Mouse (Mus musculus): ENCODE data around the gene Vps8. TPM values are rescaled to one million over a fixed set of nuclear protein-coding genes. Genes with fewer than 3 reads are reported as not detected.
"Not testable (repeated sequence)": the region's sequence is repeated elsewhere in the genome, so short reads cannot be mapped to it uniquely, and the experiment has no call there.

The Vps8 gene
- total RNA-seq, 2 experiments from 2014 or later: 24.6 to 30.6 TPM

DNA sequence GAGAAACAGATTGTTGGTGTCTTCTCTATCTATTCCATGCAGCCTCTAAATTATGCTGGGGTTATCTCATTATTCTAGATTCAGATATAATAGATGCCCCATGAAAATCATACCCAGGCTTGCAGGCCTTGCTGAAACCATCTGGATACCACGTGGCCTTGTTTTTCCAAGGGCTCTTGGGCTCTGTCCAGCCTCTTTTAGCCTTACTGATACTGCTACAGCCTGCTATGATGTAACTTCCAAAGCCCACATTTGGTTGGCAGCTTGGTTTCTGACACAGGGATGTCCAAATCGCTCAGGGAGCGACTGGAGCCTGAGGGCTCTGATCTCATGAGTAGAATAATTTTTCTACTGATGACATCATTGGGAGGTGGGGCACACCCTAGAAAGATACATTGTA lies 223.0 kb downstream of the Vps8 start:
- ATAC-seq (replicated peaks; ENCODE audit: poor library complexity, severe bottlenecking): no peak

DNA sequence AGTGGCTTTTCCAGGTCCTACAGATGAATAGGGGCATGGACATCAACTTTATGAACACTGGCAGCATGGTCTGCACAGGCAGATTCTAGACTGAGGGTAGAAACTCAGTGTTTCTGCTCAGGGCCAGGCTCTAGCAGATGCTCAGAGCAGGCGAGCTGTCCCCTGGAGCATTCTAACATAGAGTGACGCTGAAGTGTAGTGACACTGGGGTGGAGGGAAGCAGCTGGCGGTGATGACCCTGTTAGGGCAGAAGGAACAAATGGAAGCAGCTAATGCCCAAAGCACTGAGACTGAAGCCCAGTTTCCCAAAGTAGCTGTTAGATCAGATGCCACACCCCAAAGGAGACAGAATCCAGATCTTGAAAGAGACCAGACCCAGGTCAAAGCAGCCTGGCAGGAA lies 223.6 kb downstream of the Vps8 start:
- ATAC-seq (replicated peaks; ENCODE audit: poor library complexity, severe bottlenecking): no peak

DNA sequence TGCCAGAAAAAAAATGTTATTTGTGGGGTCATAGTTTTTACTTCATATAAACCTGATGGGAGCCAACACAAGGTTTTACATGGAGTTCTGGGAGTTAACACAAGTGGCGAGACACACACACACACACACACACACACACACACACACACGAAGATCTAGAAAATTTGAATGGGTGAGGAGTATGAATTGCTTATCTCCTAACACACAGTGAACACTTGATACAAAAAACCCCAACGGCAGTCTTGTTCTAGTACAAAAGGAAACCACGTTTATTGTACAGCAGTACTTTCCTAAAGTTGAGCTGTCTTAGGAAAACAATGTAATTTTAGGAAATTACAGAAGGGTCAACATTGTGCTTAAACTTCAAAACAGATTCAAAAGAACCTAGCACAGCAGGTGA lies 225.9 kb downstream of the Vps8 start:
- no peak for ATAC-seq (replicated peaks; ENCODE audit: poor library complexity, severe bottlenecking)

GRCm38 (mm10) chr16:21650289-21650688 lies 227.4 kb downstream of the Vps8 start:
- no peak for ATAC-seq (replicated peaks; ENCODE audit: poor library complexity, severe bottlenecking)

DNA sequence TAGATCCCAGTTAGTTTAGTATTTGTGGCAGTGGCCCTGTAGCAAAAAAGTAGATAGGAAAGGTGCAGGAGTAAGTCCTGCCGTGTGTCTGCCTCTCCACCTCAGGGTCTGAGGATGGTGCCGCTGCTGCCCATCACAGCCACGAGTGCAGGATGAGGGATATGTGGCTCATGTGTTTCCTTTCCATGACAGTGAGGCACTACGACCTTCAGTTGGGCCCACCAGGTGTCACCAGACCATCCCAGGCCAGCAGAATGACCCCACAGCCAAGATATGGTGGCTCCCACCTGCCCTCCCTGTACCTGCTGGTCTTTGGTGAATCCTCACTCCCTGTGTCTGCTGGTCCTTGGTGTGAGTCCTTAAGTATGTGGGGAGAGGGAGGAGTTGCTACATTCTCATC lies 228.2 kb downstream of the Vps8 start:
- no peak for ATAC-seq (replicated peaks; ENCODE audit: poor library complexity, severe bottlenecking)

GRCm38 (mm10) chr16:21653151-21653550 lies 230.2 kb downstream of the Vps8 start:
- no peak for ATAC-seq (replicated peaks; ENCODE audit: poor library complexity, severe bottlenecking)

GRCm38 (mm10) chr16:21654384-21654783 lies 231.5 kb downstream of the Vps8 start:
- no peak for ATAC-seq (replicated peaks; ENCODE audit: poor library complexity, severe bottlenecking)

DNA sequence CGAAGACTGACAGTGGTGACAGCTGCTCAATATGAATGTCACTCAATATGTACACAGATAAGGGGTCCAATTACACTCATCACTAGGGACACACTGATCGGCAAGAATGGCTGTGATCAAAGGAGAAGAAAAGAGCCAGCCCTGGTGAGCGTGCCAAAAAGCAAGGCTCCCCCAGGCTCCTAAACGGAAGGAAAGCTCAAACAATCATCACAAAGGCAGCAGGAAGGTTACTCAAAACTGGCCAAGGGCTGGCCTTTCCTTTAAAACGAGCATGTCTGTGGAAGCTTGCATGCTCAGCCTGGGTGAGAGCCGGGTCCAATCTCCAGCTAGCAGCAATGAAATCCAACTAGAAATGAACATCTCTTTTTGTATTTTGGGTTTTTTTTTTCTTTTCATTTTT lies 232.4 kb downstream of the Vps8 start:
- ATAC-seq (replicated peaks; ENCODE audit: poor library complexity, severe bottlenecking): no peak

GRCm38 (mm10) chr16:21655961-21656360 lies 233.0 kb downstream of the Vps8 start:
- no peak for ATAC-seq (replicated peaks; ENCODE audit: poor library complexity, severe bottlenecking)

GRCm38 (mm10) chr16:21664633-21665363 lies 241.9 kb downstream of the Vps8 start:
- ATAC-seq (replicated peaks; ENCODE audit: poor library complexity, severe bottlenecking): no peak

DNA sequence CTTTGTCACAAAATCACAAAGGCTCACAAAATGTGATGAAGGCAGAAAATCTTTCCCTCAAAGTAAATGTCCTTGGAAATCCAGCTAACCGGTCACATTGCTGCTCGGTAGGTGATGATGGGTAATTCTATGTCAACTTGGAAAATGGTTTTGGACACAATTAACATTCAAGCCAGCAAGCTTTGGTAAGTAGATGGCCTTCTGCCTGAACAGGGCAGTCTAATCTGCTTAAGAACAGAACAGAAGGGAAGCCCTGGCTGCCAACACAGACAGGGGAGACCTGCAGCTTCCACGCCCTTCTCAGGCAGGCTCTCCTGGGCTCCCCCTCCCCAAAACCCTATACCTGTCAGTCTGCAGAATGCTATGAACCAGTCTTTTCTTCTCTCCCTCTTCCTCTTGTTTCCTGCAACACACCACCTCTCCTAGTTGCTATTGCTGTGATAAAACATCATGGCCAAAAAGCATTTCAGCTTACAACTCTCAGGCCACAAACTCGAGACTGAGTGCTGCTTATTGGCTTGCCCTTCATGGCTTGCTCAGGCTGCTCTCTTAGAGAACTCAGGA lies 242.6 kb downstream of the Vps8 start:
- ATAC-seq (replicated peaks; ENCODE audit: poor library complexity, severe bottlenecking): no peak

DNA sequence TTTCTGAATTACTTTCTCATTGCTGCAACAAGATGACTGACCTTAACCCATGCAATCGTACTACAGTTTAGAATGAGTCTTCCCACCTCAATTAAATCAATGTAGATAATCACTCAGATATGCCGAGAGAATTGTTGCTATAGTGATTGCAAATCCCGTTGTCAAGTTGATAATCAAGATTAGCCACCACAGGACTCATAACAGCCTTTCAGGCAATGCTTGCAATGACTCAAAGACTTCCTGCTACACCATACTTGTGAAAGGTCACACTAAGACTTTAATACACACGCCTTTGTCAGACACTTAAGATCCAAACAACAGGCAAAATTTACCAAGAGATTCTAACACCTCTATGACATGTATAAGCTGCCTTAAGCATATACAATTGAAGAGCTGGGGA lies 249.0 kb downstream of the Vps8 start:
- ATAC-seq (replicated peaks; ENCODE audit: poor library complexity, severe bottlenecking): no peak

- ATAC-seq (replicated peaks; ENCODE audit: poor library complexity, severe bottlenecking): not testable (repeated sequence)
Observed at GRCm38 (mm10) chr16:21673046-21673445, 250.1 kb downstream of the Vps8 start.

DNA sequence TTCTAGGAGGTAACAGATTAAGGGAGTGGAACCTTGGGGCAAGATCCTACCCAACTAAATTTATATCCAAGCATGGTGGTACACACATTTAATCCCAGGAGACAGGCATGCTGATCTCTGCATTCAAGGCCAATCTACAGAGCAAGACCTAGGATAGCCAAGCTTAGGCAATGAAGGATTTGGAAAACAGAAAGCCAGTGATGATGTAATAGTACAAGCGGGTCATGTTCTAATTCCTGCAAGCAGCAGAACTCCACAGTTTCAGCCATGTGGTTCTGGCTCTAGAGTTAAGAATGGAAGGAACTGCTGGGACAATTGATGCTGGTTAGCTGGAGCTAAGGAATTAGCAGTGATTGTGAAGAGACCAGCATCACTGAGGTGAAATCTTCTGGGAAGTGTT lies 250.7 kb downstream of the Vps8 start:
- not testable (repeated sequence) for ATAC-seq (replicated peaks; ENCODE audit: poor library complexity, severe bottlenecking)

DNA sequence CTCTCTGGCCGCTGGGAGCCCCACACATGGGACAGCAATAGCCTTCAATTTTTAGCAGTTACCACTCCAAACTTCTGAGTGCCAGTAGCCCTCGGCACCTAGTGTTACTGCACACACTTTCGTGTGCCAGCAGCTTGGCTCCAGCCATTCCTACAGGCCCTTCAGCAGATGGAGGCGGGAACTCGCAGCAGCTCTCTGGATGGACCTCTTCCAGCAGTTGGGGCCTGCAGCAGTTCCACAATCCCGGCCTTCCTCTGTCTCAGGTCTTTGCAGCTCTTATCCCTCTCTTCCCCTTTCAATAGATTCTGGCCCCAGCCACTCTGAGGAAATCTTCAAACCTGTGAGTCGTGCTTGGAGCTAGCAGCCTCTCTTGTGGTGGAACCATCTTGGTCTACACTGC lies 253.9 kb downstream of the Vps8 start:
- ATAC-seq (replicated peaks; ENCODE audit: poor library complexity, severe bottlenecking): no peak

GRCm38 (mm10) chr16:21687406-21687805 lies 264.5 kb downstream of the Vps8 start:
- no peak for ATAC-seq (replicated peaks; ENCODE audit: poor library complexity, severe bottlenecking)

GRCm38 (mm10) chr16:21689141-21689540 lies 266.2 kb downstream of the Vps8 start:
- peak; percentile 86 for ATAC-seq (replicated peaks; ENCODE audit: poor library complexity, severe bottlenecking)

DNA sequence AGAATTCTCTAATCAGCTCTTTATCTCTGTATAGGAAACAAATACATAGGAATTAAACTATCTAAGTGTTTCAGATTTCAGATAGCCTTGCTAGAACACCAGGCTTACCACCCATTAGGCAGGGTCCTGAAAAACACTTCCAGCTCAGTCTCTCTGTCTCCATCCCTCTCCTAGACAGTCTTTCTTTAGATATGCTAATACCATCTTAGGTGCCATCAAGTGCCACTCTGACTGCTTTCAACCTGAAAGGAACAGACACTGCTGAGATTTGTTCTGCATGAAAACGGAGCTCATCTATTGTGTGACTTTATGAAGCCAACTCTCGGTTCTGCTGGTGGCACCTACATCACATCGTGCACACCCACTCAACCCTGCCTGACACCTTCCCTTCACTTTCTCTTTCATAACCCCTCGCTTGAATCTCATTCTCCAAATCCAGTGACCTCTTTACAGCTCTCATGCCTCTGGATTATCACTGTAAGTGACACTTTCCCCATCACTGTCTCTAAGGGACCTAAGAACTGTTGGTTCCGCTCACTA lies 267.4 kb downstream of the Vps8 start:
- no peak for ATAC-seq (replicated peaks; ENCODE audit: poor library complexity, severe bottlenecking)

DNA sequence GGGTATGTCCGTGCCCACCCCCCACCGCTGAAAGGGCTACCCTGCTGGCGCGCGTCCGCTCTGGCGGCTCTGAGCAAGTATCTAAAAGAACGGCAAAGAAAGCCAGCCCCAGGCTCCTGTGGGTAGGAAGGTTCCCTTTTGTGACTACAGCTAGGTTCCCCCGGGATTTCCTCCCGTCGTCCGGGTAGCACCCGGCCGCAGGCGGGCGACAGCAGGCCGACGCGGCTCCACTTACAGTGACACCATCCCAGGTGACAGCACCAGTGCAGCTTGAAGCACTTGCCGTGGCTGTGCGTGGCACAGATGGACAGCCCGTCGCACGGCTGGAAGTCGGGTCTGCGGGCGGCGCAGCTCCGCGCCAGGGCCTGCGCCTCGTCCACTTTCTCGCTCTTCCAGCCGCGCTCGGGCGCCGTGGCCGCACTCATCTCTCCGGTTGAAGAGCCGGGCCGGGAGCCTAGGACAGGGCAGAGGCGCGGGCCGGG lies 271.1 kb downstream of the Vps8 start:
- peak; percentile 40 for ATAC-seq (replicated peaks; ENCODE audit: poor library complexity, severe bottlenecking)
